Mouse (Mus musculus): ENCODE data around the gene Zmynd15.

GRCm38 (mm10) chr11:70469764-70470163, 10.5 kb downstream of the Zmynd15 start:
- TF ChIP-seq CTCF (conservative IDR thresholded peaks at IDR 0.05; ENCODE audit: insufficient read depth, insufficient read length, low read depth, low read length) (no peak), POLR2A (IDR thresholded peaks at IDR 0.05; ENCODE audit: low read depth, low read length) (no peak)

All from kidney, adult 2 months (tissue).